Mouse (Mus musculus) embryonic facial prominence, embryonic 11.5 days (tissue): ENCODE results near the gene Prok1. TPM values are rescaled to one million over a fixed set of nuclear protein-coding genes. Genes with fewer than 3 reads are reported as not detected.

ENCODE experiments used
- ATAC-seq: fragments of 200-750 bp; cut with Nextera tagmentation; replicated peaks from 2 replicates; pipeline ENCODE4 v1.8.0; 2017; ENCODE audit warnings: low read depth; ENCODE audit not compliant: insufficient number of reproducible peaks, low FRiP score, low TSS enrichment
- DNase-seq: peaks from one replicate; pipeline ENCODE4 v3.0.0-alpha.2; 2015; ENCODE audit warnings: low spot score
- H3K27ac ChIP-seq: fragments of 300-500 bp; sonication (generic); replicated peaks from 2 replicates; pipeline ENCODE4 v1.5.1; 2014; ENCODE audit warnings: mild to moderate bottlenecking, low read depth, low read length, control low read depth
- H3K27me3 ChIP-seq: fragments of 300-500 bp; sonication (generic); 2 replicates; pipeline ENCODE4 v1.6.1; 2014; ENCODE audit warnings: mild to moderate bottlenecking, low read length, moderate library complexity, mixed read lengths; ENCODE audit not compliant: control insufficient read depth, insufficient read depth
- H3K36me3 ChIP-seq: fragments of 300-500 bp; sonication (generic); replicated peaks from 2 replicates; pipeline ENCODE4 v1.6.1; 2014; ENCODE audit warnings: low read depth, mild to moderate bottlenecking, low read length, moderate library complexity, mixed read lengths; ENCODE audit not compliant: control insufficient read depth, insufficient read depth
- H3K4me1 ChIP-seq: fragments of 300-500 bp; sonication (generic); 2 replicates; pipeline ENCODE4 v1.6.1; 2014; ENCODE audit warnings: low read length, mixed read lengths; ENCODE audit not compliant: control insufficient read depth, insufficient read depth
- H3K4me2 ChIP-seq: fragments of 300-500 bp; sonication (generic); 2 replicates; pipeline ENCODE4 v1.6.1; 2014; ENCODE audit warnings: low read depth, mild to moderate bottlenecking, control low read depth, low read length, moderate library complexity
- H3K4me3 ChIP-seq: fragments of 300-500 bp; sonication (generic); 2 replicates; pipeline ENCODE4 v1.5.1; 2014; ENCODE audit warnings: low read depth, low read length, control low read depth
- H3K9ac ChIP-seq: fragments of 300-500 bp; sonication (generic); replicated peaks from 2 replicates; pipeline ENCODE4 v1.6.1; 2014; ENCODE audit warnings: mild to moderate bottlenecking, control low read depth, low read length
- H3K9me3 ChIP-seq: fragments of 300-500 bp; sonication (generic); replicated peaks from 2 replicates; pipeline ENCODE4 v1.6.1; 2016; ENCODE audit warnings: mild to moderate bottlenecking, low read length, inconsistent platforms, mixed read lengths; ENCODE audit not compliant: control insufficient read depth
- WGBS: fragments of 180-500 bp; shearing (Covaris S2); extraction: QIAGEN DNeasy Blood & Tissue Kit; methylation state at CpG from one replicate; pipeline ENCODE4 v1.1.7; 2014; 5-methylcytosine and 5-hydroxymethylcytosine counted together
- polyA plus RNA-seq: library from polyadenylated mRNA; unstranded; fragments of >200 nt; fragmentation: Nextera tagmentation; extraction: Ambion mirVana; gene quantifications from 2 replicates; pipeline ENCODE4 v1.2.1, GENCODE M21; 2014

Gene Prok1
- polyA plus RNA-seq, 1 experiment from 2014 or later: not detected

GRCm38 (mm10) chr3:107233351-107233813, 6.1 kb downstream of the Prok1 start:
- ATAC-seq (no peak), DNase-seq (peak; percentile 91)
- no peak overlapping the region for H3K4me2 ChIP-seq
- H3K27ac ChIP-seq: no peak overlapping the region
- no peaks in the 10 kb centered on the region for H3K4me1 ChIP-seq
- no peak overlapping the region; the same call in 1 of the 2 replicates for H3K9ac ChIP-seq
- no peaks in the 10 kb centered on the region for H3K9me3 ChIP-seq
- H3K4me3 ChIP-seq: no peak overlapping the region
- no peaks in the 10 kb centered on the region for H3K36me3 ChIP-seq
- WGBS: 10% methylated on average over 11 of the region's 11 CpGs
- H3K27me3 ChIP-seq: no peaks in the 10 kb centered on the region

DNA sequence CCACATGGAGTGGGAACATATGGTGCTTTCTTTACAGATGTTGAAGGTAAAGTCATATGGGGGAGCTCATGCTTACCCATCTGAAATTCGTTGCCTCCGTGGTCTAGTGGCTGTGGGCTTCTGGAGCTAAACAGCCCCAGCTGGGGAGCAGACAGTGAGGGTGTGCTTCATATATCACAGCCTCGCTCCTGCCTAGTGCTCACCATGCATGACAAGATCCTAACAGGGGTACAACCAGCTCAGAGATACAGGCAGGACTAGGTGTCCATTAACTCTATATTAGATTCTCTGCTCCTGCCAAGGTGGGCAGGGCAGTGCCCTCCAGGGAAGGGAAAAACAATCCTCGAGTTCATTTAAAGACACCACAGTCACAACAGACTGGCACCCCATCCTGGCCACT, 8.3 kb downstream of the Prok1 start:
- ATAC-seq: no peak
- H3K4me3 ChIP-seq: no peak overlapping the region
- H3K27ac ChIP-seq: no peak overlapping the region
- no peaks in the 10 kb centered on the region for H3K9me3 ChIP-seq
- H3K27me3 ChIP-seq: no peaks in the 10 kb centered on the region
- no peak overlapping the region for H3K9ac ChIP-seq
- DNase-seq: peak; percentile 12
- H3K4me2 ChIP-seq: no peak overlapping the region
- H3K4me1 ChIP-seq: no peaks in the 10 kb centered on the region
- H3K36me3 ChIP-seq: no peaks in the 10 kb centered on the region
- WGBS: 60% methylated on average over 4 of the region's 4 CpGs

DNA sequence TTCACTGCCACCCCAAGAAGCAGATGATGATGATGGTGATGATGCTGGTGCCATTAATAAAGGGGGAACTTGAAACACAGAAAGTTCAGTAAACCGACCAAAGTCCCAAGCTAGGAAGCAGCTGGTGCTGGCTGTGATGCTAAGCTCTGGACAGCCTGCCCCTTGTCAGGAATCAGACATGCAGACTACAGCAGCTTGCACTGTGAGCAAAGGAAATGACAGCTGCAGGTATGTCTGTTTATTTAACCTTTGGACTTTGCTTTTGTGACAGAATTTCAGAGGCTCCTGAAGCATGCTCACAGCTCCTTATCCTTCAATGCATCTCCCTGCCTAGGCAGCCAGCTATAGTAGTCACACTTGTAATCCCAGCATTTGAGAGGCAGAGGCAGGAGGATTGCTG, 9.0 kb downstream of the Prok1 start, which contains the start of gene A630076J17Rik:
Gene A630076J17Rik (plus strand): TSS at position 88 of the 400 bp plus-strand sequence.
- ATAC-seq (no peak), DNase-seq (no peak)
- no peaks in the 10 kb centered on the region for H3K36me3 ChIP-seq
- no peak within 1 kb of the TSS for H3K9ac ChIP-seq
- no peak within 1 kb of the TSS for H3K4me2 ChIP-seq
- H3K4me3 ChIP-seq: no peak within 1 kb of the TSS
- no peaks in the 10 kb centered on the region for H3K9me3 ChIP-seq
- 66% methylated on average over 1 of the region's 1 CpGs for WGBS
- no peak within 1 kb of the TSS for H3K27ac ChIP-seq
- H3K27me3 ChIP-seq: no peaks in the 10 kb centered on the region
- H3K4me1 ChIP-seq: no peaks in the 10 kb centered on the region

- Histone ChIP-seq H3K36me3 (no peaks in the 10 kb centered on the region), H3K9ac (no peak overlapping the region), H3K4me1 (no peaks in the 10 kb centered on the region), H3K27me3 (no peaks in the 10 kb centered on the region), H3K4me3 (no peak overlapping the region), H3K4me2 (no peak overlapping the region), H3K9me3 (no peaks in the 10 kb centered on the region), H3K27ac (no peak overlapping the region)
- WGBS: 74% methylated on average over 5 of the region's 5 CpGs
- DNase-seq (no peak), ATAC-seq (no peak)
Observed at GRCm38 (mm10) chr3:107229822-107230221, 9.7 kb downstream of the Prok1 start.

- Histone ChIP-seq H3K4me2 (no peak overlapping the region), H3K4me3 (no peak overlapping the region), H3K9me3 (no peaks in the 10 kb centered on the region), H3K4me1 (no peaks in the 10 kb centered on the region), H3K27ac (no peak overlapping the region), H3K36me3 (no peaks in the 10 kb centered on the region), H3K9ac (no peak overlapping the region), H3K27me3 (no peaks in the 10 kb centered on the region)
- ATAC-seq: no peak
- DNase-seq: no peak
- 80% methylated on average over 5 of the region's 5 CpGs for WGBS
Observed at GRCm38 (mm10) chr3:107229221-107229620, 10.3 kb downstream of the Prok1 start.

DNA sequence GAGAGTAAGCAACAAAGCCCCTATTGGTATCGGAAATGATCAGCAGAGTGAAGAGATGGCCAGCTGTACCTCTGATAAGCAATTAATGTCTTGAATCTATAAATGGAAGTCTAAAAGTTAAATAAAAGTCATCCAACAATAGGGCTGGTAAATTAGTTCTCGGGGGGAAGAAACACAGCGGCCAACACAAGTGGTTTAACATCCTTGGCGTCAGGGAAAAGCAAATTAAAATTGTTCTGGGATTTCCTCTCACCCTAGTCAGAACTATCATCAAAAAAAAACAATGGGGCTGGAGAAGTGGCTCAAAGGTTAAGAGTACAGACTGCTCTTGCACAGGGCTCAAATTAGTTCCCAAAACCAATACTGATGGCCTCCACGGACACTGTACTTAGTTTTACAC, 13.7 kb downstream of the Prok1 start:
- Histone ChIP-seq H3K4me1 (no peaks in the 10 kb centered on the region), H3K27ac (no peak overlapping the region), H3K4me2 (no peak overlapping the region), H3K4me3 (no peak overlapping the region), H3K36me3 (no peaks in the 10 kb centered on the region), H3K9me3 (no peaks in the 10 kb centered on the region), H3K27me3 (no peaks in the 10 kb centered on the region), H3K9ac (no peak overlapping the region)
- WGBS: 83% methylated on average over 5 of the region's 5 CpGs
- ATAC-seq (no peak), DNase-seq (no peak)

- no peak for DNase-seq
- Histone ChIP-seq H3K36me3 (no peaks in the 10 kb centered on the region), H3K9ac (no peak overlapping the region), H3K27me3 (no peaks in the 10 kb centered on the region), H3K4me3 (no peak overlapping the region), H3K4me1 (no peaks in the 10 kb centered on the region), H3K27ac (no peak overlapping the region), H3K4me2 (no peak overlapping the region), H3K9me3 (no peaks in the 10 kb centered on the region)
- 65% methylated on average over 1 of the region's 1 CpGs for WGBS
- no peak for ATAC-seq
Observed at GRCm38 (mm10) chr3:107223230-107223629, 16.3 kb downstream of the Prok1 start.

DNA sequence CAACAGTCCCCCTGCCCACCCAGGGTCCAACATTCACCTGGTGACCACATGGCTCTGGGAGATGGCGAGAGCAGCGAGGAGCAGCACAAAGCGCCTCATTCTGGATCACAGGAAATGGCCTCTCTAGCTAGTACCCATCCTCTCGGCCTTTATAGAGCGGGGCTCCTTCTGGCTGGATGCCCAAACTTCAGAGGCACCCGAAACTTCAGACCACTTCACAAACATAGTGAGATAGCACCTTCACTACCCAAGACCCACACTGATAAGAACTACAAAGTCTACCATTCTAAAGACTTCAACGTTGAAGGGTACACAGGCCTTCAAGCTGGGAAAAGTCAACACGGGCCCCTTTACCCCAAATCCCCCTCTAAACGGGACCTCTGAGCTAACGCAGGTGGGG, 17.9 kb downstream of the Prok1 start, which contains the start of gene Cym:
Gene Cym (minus strand): TSS at position 125 of the 400 bp plus-strand sequence.
- DNase-seq (no peak), ATAC-seq (no peak)
- 85% methylated on average over 10 of the region's 10 CpGs for whole genome bisulfite sequencing
- H3K9ac ChIP-seq: no peak within 1 kb of the TSS
- H3K4me1 ChIP-seq: no peaks in the 10 kb centered on the region
- H3K27me3 ChIP-seq: no peaks in the 10 kb centered on the region
- H3K4me2 ChIP-seq: no peak within 1 kb of the TSS
- H3K4me3 ChIP-seq: no peak within 1 kb of the TSS
- no peak within 1 kb of the TSS for H3K27ac ChIP-seq
- H3K36me3 ChIP-seq: no peaks in the 10 kb centered on the region
- no peaks in the 10 kb centered on the region for H3K9me3 ChIP-seq
